8 mouse cellular contexts compared by ENCODE assay signal in genomic region chr4:141721961-141722360, GRCm38 (mm10). TPM values are rescaled to one million over a fixed set of nuclear protein-coding genes. Genes with fewer than 3 reads are reported as not detected.
A peak's percentile ranks its signal among the peaks of the same experiment; 100 is the strongest.
DNase-seq lines count a peak whose midpoint lies in the region; ATAC-seq and TF ChIP-seq lines count a peak whose summit lies in the region.

No protein-coding gene starts in this region.

- H3K36me3 ChIP-seq in forebrain, embryonic 11.5 days (ENCODE audit: control insufficient read depth, insufficient read depth, low read length): no peaks in the 10 kb centered on the region; the same call in 1 of the 2 replicates
- H3K36me3 ChIP-seq in liver, embryonic 12.5 days: peaks cover 35% of the 10 kb centered on the region
- H3K36me3 ChIP-seq in neural tube, embryonic 15.5 days: peaks cover 10% of the 10 kb centered on the region; the same call in 1 of the 2 replicates

- H3K27me3 ChIP-seq in forebrain, embryonic 11.5 days (ENCODE audit: control insufficient read depth, insufficient read depth, low read length): no peaks in the 10 kb centered on the region
- no peaks in the 10 kb centered on the region for H3K27me3 ChIP-seq in liver, embryonic 12.5 days (replicated peaks)
- H3K27me3 ChIP-seq in neural tube, embryonic 15.5 days (replicated peaks): no peaks in the 10 kb centered on the region

- peak overlapping the region; percentile 95; the same call in 1 of the 2 replicates for H3K9ac ChIP-seq in forebrain, embryonic 11.5 days (ENCODE audit: low read length)
- peak overlapping the region; percentile 99 for H3K9ac ChIP-seq in liver, embryonic 12.5 days
- H3K9ac ChIP-seq in neural tube, embryonic 15.5 days (replicated peaks): 0 out of 2 replicates have a peak overlapping the region, but pooled peaks have one; percentile 99

- intact Hi-C loops in left cerebral cortex, adult 2 months (cut with DNase I): loop anchor here (1.0 to 10.0 kb wide), 3 partner anchors 58 to 233 kb away; partner anchors contain the start of genes Casp9 and Plekhm2
- intact Hi-C loops in left cerebral cortex, postnatal 4 days (cut with DNase I): no loop called here
- intact Hi-C loops in gastrocnemius, postnatal 36 days (cut with DNase I): loop anchor here (5.0 kb wide), 1 partner anchor 70 kb away; the partner anchor contains the start of genes Casp9 and Dnajc16

- no peak for TF ChIP-seq CTCF in left cerebral cortex, adult 2 months (IDR thresholded peaks at IDR 0.05)

- no peaks in the 10 kb centered on the region for H3K9me3 ChIP-seq in forebrain, embryonic 11.5 days (ENCODE audit: control insufficient read depth, low read length)
- peaks cover 5% of the 10 kb centered on the region; the same call in 1 of the 2 replicates for H3K9me3 ChIP-seq in liver, embryonic 12.5 days (replicated peaks)
- no peaks in the 10 kb centered on the region for H3K9me3 ChIP-seq in neural tube, embryonic 15.5 days (replicated peaks)

- DNase-seq in left cerebral cortex, adult 2 months (ENCODE audit: extremely low spot score in 1 of 2, low spot score in 2 of 2): no peak
- no peak for DNase-seq in left cerebral cortex, postnatal 4 days
- DNase-seq in forebrain, embryonic 11.5 days (ENCODE audit: low spot score): no peak
- no peak for DNase-seq in urinary bladder, postnatal 14 days (ENCODE audit: low spot score)
- DNase-seq in gastrocnemius, postnatal 36 days: no peak
- no peak for DNase-seq in cerebellum, postnatal 36 days

- WGBS in forebrain, embryonic 11.5 days: 88% methylated on average over 6 of the region's 6 CpGs
- WGBS in liver, embryonic 12.5 days (ENCODE audit: insufficient replicate concordance): 50% methylated on average over 6 of the region's 6 CpGs
- 78% methylated on average over 6 of the region's 6 CpGs for WGBS in neural tube, embryonic 15.5 days

- peak overlapping the region; percentile 85 for H3K4me2 ChIP-seq in forebrain, embryonic 11.5 days (ENCODE audit: low read depth, low read length, severe bottlenecking)
- H3K4me2 ChIP-seq in liver, embryonic 12.5 days: peak overlapping the region; percentile 93
- peak overlapping the region; percentile 82 for H3K4me2 ChIP-seq in neural tube, embryonic 15.5 days

- H3K4me1 ChIP-seq in forebrain, embryonic 11.5 days (replicated peaks; ENCODE audit: control insufficient read depth, insufficient read depth, low read length): 0 out of 2 replicates have a peak, but pooled peaks cover 2% of the 10 kb centered on the region
- H3K4me1 ChIP-seq in liver, embryonic 12.5 days: peaks cover 78% of the 10 kb centered on the region
- H3K4me1 ChIP-seq in neural tube, embryonic 15.5 days: peaks cover 27% of the 10 kb centered on the region

- no peak for ATAC-seq in forebrain, embryonic 11.5 days (replicated peaks; ENCODE audit: low FRiP score)
- ATAC-seq in liver, embryonic 12.5 days: no peak
- ATAC-seq in neural tube, embryonic 15.5 days (ENCODE audit: low FRiP score): no peak

- H3K27ac ChIP-seq in left cerebral cortex, adult 2 months: peak overlapping the region; percentile 94; the same call in 1 of the 2 replicates
- H3K27ac ChIP-seq in forebrain, embryonic 11.5 days (ENCODE audit: low read depth, low read length): no peak overlapping the region
- H3K27ac ChIP-seq in liver, embryonic 12.5 days: peak overlapping the region; percentile 96
- H3K27ac ChIP-seq in neural tube, embryonic 15.5 days (replicated peaks): no peak overlapping the region; the same call in 1 of the 2 replicates

- peak overlapping the region; percentile 72 for H3K4me3 ChIP-seq in left cerebral cortex, adult 2 months
- peak overlapping the region; percentile 98 for H3K4me3 ChIP-seq in forebrain, embryonic 11.5 days (ENCODE audit: low read depth, low read length)
- peak overlapping the region; percentile 96 for H3K4me3 ChIP-seq in liver, embryonic 12.5 days
- H3K4me3 ChIP-seq in neural tube, embryonic 15.5 days (replicated peaks): peak overlapping the region; percentile 100

RNA-seq across cellular contexts. Expression of gene Ddi2, which starts 1.3 kb away (rescaled TPM):
- 10 to 100 TPM; 47.8 to 48.5 TPM for total RNA-seq in left cerebral cortex, adult 2 months (2021)
- 10 to 100 TPM; 26.3 to 26.7 TPM for total RNA-seq in left cerebral cortex, postnatal 4 days (2021)
- polyA plus RNA-seq in forebrain, embryonic 11.5 days (2014; fragmentation: Nextera tagmentation; extraction: Ambion mirVana): 22.6 and 24.2 TPM in 2 replicates
- 28.0 and 28.6 TPM in 2 replicates for polyA plus RNA-seq in liver, embryonic 12.5 days (2016; fragmentation: Nextera tagmentation; extraction: Ambion mirVana)
- 11.9 and 14.9 TPM in 2 replicates for polyA plus RNA-seq in neural tube, embryonic 15.5 days (2015; fragmentation: Nextera tagmentation; extraction: Ambion mirVana)
- total RNA-seq in gastrocnemius, postnatal 36 days (2021): 10 to 100 TPM; 38.7 to 50.5 TPM

RNA-seq across cellular contexts. Expression of gene Agmat, which starts 24.5 kb away (rescaled TPM):
- 1 to 10 TPM; 2.0 to 2.7 TPM for total RNA-seq in left cerebral cortex, adult 2 months (2021)
- total RNA-seq in left cerebral cortex, postnatal 4 days (2021): not detected
- polyA plus RNA-seq in forebrain, embryonic 11.5 days (2014; fragmentation: Nextera tagmentation; extraction: Ambion mirVana): not detected in 2 replicates
- 16.0 and 16.3 TPM in 2 replicates for polyA plus RNA-seq in liver, embryonic 12.5 days (2016; fragmentation: Nextera tagmentation; extraction: Ambion mirVana)
- 0.72 TPM in 1 of 2 replicates, not detected in the other for polyA plus RNA-seq in neural tube, embryonic 15.5 days (2015; fragmentation: Nextera tagmentation; extraction: Ambion mirVana)
- under 1 TPM in 1 of 2 experiments, not detected in 1; 0.23 TPM for total RNA-seq in gastrocnemius, postnatal 36 days (2021)

RNA-seq across cellular contexts. Expression of gene Rsc1a1, which starts 36.6 kb away (rescaled TPM):
- total RNA-seq in left cerebral cortex, adult 2 months (2021): 1 to 10 TPM; 1.1 to 1.2 TPM
- 1 to 10 TPM in 1 of 2 experiments, under 1 TPM in 1; 0.42 to 2.2 TPM for total RNA-seq in left cerebral cortex, postnatal 4 days (2021)
- polyA plus RNA-seq in forebrain, embryonic 11.5 days (2014; fragmentation: Nextera tagmentation; extraction: Ambion mirVana): 2.4 TPM in 1 of 2 replicates, not detected in the other
- 0.74 TPM in 1 of 2 replicates, not detected in the other for polyA plus RNA-seq in liver, embryonic 12.5 days (2016; fragmentation: Nextera tagmentation; extraction: Ambion mirVana)
- polyA plus RNA-seq in neural tube, embryonic 15.5 days (2015; fragmentation: Nextera tagmentation; extraction: Ambion mirVana): 0.22 TPM in 1 of 2 replicates, not detected in the other
- 1 to 10 TPM; 5.2 to 9.3 TPM for total RNA-seq in gastrocnemius, postnatal 36 days (2021)

RNA-seq across cellular contexts. Expression of gene Plekhm2, which starts 57.3 kb away (rescaled TPM):
- total RNA-seq in left cerebral cortex, adult 2 months (2021): 10 to 100 TPM; 90.1 to 94.2 TPM
- 10 to 100 TPM; 44.1 to 51.1 TPM for total RNA-seq in left cerebral cortex, postnatal 4 days (2021)
- 4.2 and 4.6 TPM in 2 replicates for polyA plus RNA-seq in forebrain, embryonic 11.5 days (2014; fragmentation: Nextera tagmentation; extraction: Ambion mirVana)
- 1.9 and 2.4 TPM in 2 replicates for polyA plus RNA-seq in liver, embryonic 12.5 days (2016; fragmentation: Nextera tagmentation; extraction: Ambion mirVana)
- polyA plus RNA-seq in neural tube, embryonic 15.5 days (2015; fragmentation: Nextera tagmentation; extraction: Ambion mirVana): 6.8 and 8.1 TPM in 2 replicates
- 10 to 100 TPM; 23.6 to 30.5 TPM for total RNA-seq in gastrocnemius, postnatal 36 days (2021)

Comparison
In these comparisons a context has a peak if more than half of its experiments do, and no peak if none do; other contexts are left out.
1. H3K27ac ChIP-seq: peak in left cerebral cortex, adult 2 months (single experiment) and liver, embryonic 12.5 days (single experiment); none in forebrain, embryonic 11.5 days (single experiment) and neural tube, embryonic 15.5 days (single experiment).
2. Peak in every context shown above with its lines, with median percentiles within 50 percentile points of each other: H3K4me3 ChIP-seq, H3K4me2 ChIP-seq and H3K9ac ChIP-seq.